Mouse (Mus musculus): ENCODE data around the gene Gstp1. TPM values are rescaled to one million over a fixed set of nuclear protein-coding genes. Genes with fewer than 3 reads are reported as not detected.

The Gstp1 gene
- polyA plus RNA-seq, 1 experiment from 2014 or later, result 793 TPM

GRCm38 (mm10) chr19:3995505-3995904 is 42.3 kb downstream of the Gstp1 start:
- no peaks in the 10 kb centered on the region for H3K27me3 ChIP-seq (ENCODE audit: control insufficient read depth, insufficient read depth, low read length)
- no peak overlapping the region for H3K4me3 ChIP-seq (replicated peaks; ENCODE audit: low read length)
- H3K36me3 ChIP-seq (ENCODE audit: control insufficient read depth, insufficient read depth, low read length), result no peaks in the 10 kb centered on the region
- 73% methylated on average over 3 of the region's 3 CpGs for WGBS
- H3K9ac ChIP-seq (ENCODE audit: low read length), result no peak overlapping the region
- H3K4me2 ChIP-seq (ENCODE audit: low read depth, low read length), result no peak overlapping the region
- H3K27ac ChIP-seq (ENCODE audit: low read length), result no peak overlapping the region
- ATAC-seq (ENCODE audit: insufficient read depth, low FRiP score), result no peak
- H3K4me1 ChIP-seq (ENCODE audit: control insufficient read depth, insufficient read depth, low read length), result peaks cover 4% of the 10 kb centered on the region; the same call in 1 of the 2 replicates
- no peaks in the 10 kb centered on the region for H3K9me3 ChIP-seq (replicated peaks; ENCODE audit: control insufficient read depth, low read length)

GRCm38 (mm10) chr19:3994932-3995331 is 42.9 kb downstream of the Gstp1 start:
- H3K27me3 ChIP-seq (ENCODE audit: control insufficient read depth, insufficient read depth, low read length), result no peaks in the 10 kb centered on the region
- WGBS, result 58% methylated on average over 6 of the region's 6 CpGs
- H3K4me3 ChIP-seq (replicated peaks; ENCODE audit: low read length), result no peak overlapping the region
- no peaks in the 10 kb centered on the region for H3K9me3 ChIP-seq (replicated peaks; ENCODE audit: control insufficient read depth, low read length)
- ATAC-seq (ENCODE audit: insufficient read depth, low FRiP score), result no peak
- no peak overlapping the region for H3K9ac ChIP-seq (ENCODE audit: low read length)
- H3K4me2 ChIP-seq (ENCODE audit: low read depth, low read length), result no peak overlapping the region
- H3K4me1 ChIP-seq (ENCODE audit: control insufficient read depth, insufficient read depth, low read length), result peaks cover 4% of the 10 kb centered on the region; the same call in 1 of the 2 replicates
- H3K27ac ChIP-seq (ENCODE audit: low read length), result no peak overlapping the region
- no peaks in the 10 kb centered on the region for H3K36me3 ChIP-seq (ENCODE audit: control insufficient read depth, insufficient read depth, low read length)

GRCm38 (mm10) chr19:3992416-3992815 is 45.4 kb downstream of the Gstp1 start, which contains the start of gene Tbx10:
Tbx10 (plus strand) TSS chr19:3992752.
- Histone ChIP-seq H3K36me3 (ENCODE audit: control insufficient read depth, insufficient read depth, low read length) (no peaks in the 10 kb centered on the region), H3K4me1 (ENCODE audit: control insufficient read depth, insufficient read depth, low read length) (no peaks in the 10 kb centered on the region), H3K4me3 (replicated peaks; ENCODE audit: low read length) (no peak within 1 kb of the TSS), H3K9ac (ENCODE audit: low read length) (no peak within 1 kb of the TSS), H3K9me3 (replicated peaks; ENCODE audit: control insufficient read depth, low read length) (no peaks in the 10 kb centered on the region), H3K27ac (ENCODE audit: low read length) (no peak within 1 kb of the TSS), H3K27me3 (ENCODE audit: control insufficient read depth, insufficient read depth, low read length) (no peaks in the 10 kb centered on the region), H3K4me2 (ENCODE audit: low read depth, low read length) (no peak within 1 kb of the TSS)
- no peak for ATAC-seq (ENCODE audit: insufficient read depth, low FRiP score)
- 59% methylated on average over 5 of the region's 5 CpGs for WGBS

- Histone ChIP-seq H3K4me3 (replicated peaks; ENCODE audit: low read length) (no peak overlapping the region), H3K27ac (ENCODE audit: low read length) (no peak overlapping the region), H3K9me3 (replicated peaks; ENCODE audit: control insufficient read depth, low read length) (no peaks in the 10 kb centered on the region), H3K4me2 (ENCODE audit: low read depth, low read length) (no peak overlapping the region), H3K27me3 (ENCODE audit: control insufficient read depth, insufficient read depth, low read length) (no peaks in the 10 kb centered on the region), H3K9ac (ENCODE audit: low read length) (no peak overlapping the region), H3K4me1 (ENCODE audit: control insufficient read depth, insufficient read depth, low read length) (peaks cover 1% of the 10 kb centered on the region), H3K36me3 (ENCODE audit: control insufficient read depth, insufficient read depth, low read length) (no peaks in the 10 kb centered on the region)
- WGBS, result 87% methylated on average over 3 of the region's 3 CpGs
- ATAC-seq (ENCODE audit: insufficient read depth, low FRiP score), result no peak
Observed at GRCm38 (mm10) chr19:3991966-3992365, 45.8 kb downstream of the Gstp1 start.

- no peak overlapping the region for H3K9ac ChIP-seq (ENCODE audit: low read length)
- 94% methylated on average over 3 of the region's 3 CpGs for WGBS
Observed at GRCm38 (mm10) chr19:3991562-3991961, 46.2 kb downstream of the Gstp1 start.

GRCm38 (mm10) chr19:3990804-3991203 is 47.0 kb downstream of the Gstp1 start:
- Histone ChIP-seq H3K4me1 (ENCODE audit: control insufficient read depth, insufficient read depth, low read length) (peaks cover 12% of the 10 kb centered on the region), H3K4me3 (replicated peaks; ENCODE audit: low read length) (no peak overlapping the region), H3K9me3 (replicated peaks; ENCODE audit: control insufficient read depth, low read length) (no peaks in the 10 kb centered on the region), H3K4me2 (ENCODE audit: low read depth, low read length) (no peak overlapping the region), H3K9ac (ENCODE audit: low read length) (no peak overlapping the region), H3K27me3 (ENCODE audit: control insufficient read depth, insufficient read depth, low read length) (no peaks in the 10 kb centered on the region), H3K27ac (ENCODE audit: low read length) (no peak overlapping the region), H3K36me3 (ENCODE audit: control insufficient read depth, insufficient read depth, low read length) (no peaks in the 10 kb centered on the region)
- WGBS, result 25% methylated on average over 6 of the region's 6 CpGs
- ATAC-seq (ENCODE audit: insufficient read depth, low FRiP score), result no peak

More at GRCm38 (mm10) chr19:3991562-3991961, 46.2 kb downstream of the Gstp1 start:
- no peaks in the 10 kb centered on the region for H3K27me3 ChIP-seq (ENCODE audit: control insufficient read depth, insufficient read depth, low read length)
- H3K9me3 ChIP-seq (replicated peaks; ENCODE audit: control insufficient read depth, low read length), result no peaks in the 10 kb centered on the region
- H3K4me1 ChIP-seq (ENCODE audit: control insufficient read depth, insufficient read depth, low read length), result peaks cover 5% of the 10 kb centered on the region
- H3K27ac ChIP-seq (ENCODE audit: low read length), result no peak overlapping the region
- H3K36me3 ChIP-seq (ENCODE audit: control insufficient read depth, insufficient read depth, low read length), result no peaks in the 10 kb centered on the region
- no peak overlapping the region for H3K4me3 ChIP-seq (replicated peaks; ENCODE audit: low read length)
- H3K4me2 ChIP-seq (ENCODE audit: low read depth, low read length), result no peak overlapping the region
- ATAC-seq (ENCODE audit: insufficient read depth, low FRiP score), result no peak

- no peaks in the 10 kb centered on the region for H3K36me3 ChIP-seq (ENCODE audit: control insufficient read depth, insufficient read depth, low read length)
- H3K9ac ChIP-seq (ENCODE audit: low read length), result no peak overlapping the region
- no peak overlapping the region for H3K27ac ChIP-seq (ENCODE audit: low read length)
- H3K4me3 ChIP-seq (replicated peaks; ENCODE audit: low read length), result no peak overlapping the region
- H3K4me2 ChIP-seq (ENCODE audit: low read depth, low read length), result no peak overlapping the region
- ATAC-seq (ENCODE audit: insufficient read depth, low FRiP score), result no peak
- H3K27me3 ChIP-seq (ENCODE audit: control insufficient read depth, insufficient read depth, low read length), result no peaks in the 10 kb centered on the region
- peaks cover 12% of the 10 kb centered on the region for H3K4me1 ChIP-seq (ENCODE audit: control insufficient read depth, insufficient read depth, low read length)
- no peaks in the 10 kb centered on the region for H3K9me3 ChIP-seq (replicated peaks; ENCODE audit: control insufficient read depth, low read length)
- WGBS, result 86% methylated on average over 4 of the region's 4 CpGs
Observed at GRCm38 (mm10) chr19:3988750-3989149, 49.0 kb downstream of the Gstp1 start.

- Histone ChIP-seq H3K9me3 (replicated peaks; ENCODE audit: control insufficient read depth, low read length) (no peaks in the 10 kb centered on the region), H3K27me3 (ENCODE audit: control insufficient read depth, insufficient read depth, low read length) (no peaks in the 10 kb centered on the region), H3K4me1 (ENCODE audit: control insufficient read depth, insufficient read depth, low read length) (peaks cover 12% of the 10 kb centered on the region), H3K4me3 (replicated peaks; ENCODE audit: low read length) (no peak overlapping the region), H3K9ac (ENCODE audit: low read length) (no peak overlapping the region), H3K27ac (ENCODE audit: low read length) (no peak overlapping the region), H3K4me2 (ENCODE audit: low read depth, low read length) (no peak overlapping the region), H3K36me3 (ENCODE audit: control insufficient read depth, insufficient read depth, low read length) (no peaks in the 10 kb centered on the region)
- whole genome bisulfite sequencing, result 83% methylated on average over 14 of the region's 14 CpGs
- ATAC-seq (ENCODE audit: insufficient read depth, low FRiP score), result no peak
Observed at GRCm38 (mm10) chr19:3988066-3988465, 49.7 kb downstream of the Gstp1 start.

- peak; percentile 84 for ATAC-seq (ENCODE audit: insufficient read depth, low FRiP score)
- peak within 1 kb of the TSS; percentile 69 for H3K9ac ChIP-seq (ENCODE audit: low read length)
- H3K4me3 ChIP-seq (replicated peaks; ENCODE audit: low read length), result peak within 1 kb of the TSS; percentile 15; the same call in 1 of the 2 replicates
- H3K27me3 ChIP-seq (ENCODE audit: control insufficient read depth, insufficient read depth, low read length), result no peaks in the 10 kb centered on the region
- 8% methylated on average over 8 of the region's 8 CpGs for WGBS
- no peaks in the 10 kb centered on the region for H3K36me3 ChIP-seq (ENCODE audit: control insufficient read depth, insufficient read depth, low read length)
- H3K4me1 ChIP-seq (ENCODE audit: control insufficient read depth, insufficient read depth, low read length), result peaks cover 12% of the 10 kb centered on the region
- peak within 1 kb of the TSS; percentile 40 for H3K4me2 ChIP-seq (ENCODE audit: low read depth, low read length)
- peak within 1 kb of the TSS; percentile 70 for H3K27ac ChIP-seq (ENCODE audit: low read length)
- no peaks in the 10 kb centered on the region for H3K9me3 ChIP-seq (replicated peaks; ENCODE audit: control insufficient read depth, low read length)
Observed at GRCm38 (mm10) chr19:3986334-3986733, 51.5 kb downstream of the Gstp1 start, which contains the start of gene Acy3. Acy3 (plus strand) TSS chr19:3986570.
